Mouse (Mus musculus): ENCODE measurements around the gene Krt86. TPM values are rescaled to one million over a fixed set of nuclear protein-coding genes. Genes with fewer than 3 reads are reported as not detected.

The Krt86 gene
- total RNA-seq (2023; ENCODE audit: inconsistent age) = not detected in 4 replicates

GRCm38 (mm10) chr15:101472952-101473528 lies at the start of gene Krt86:
Krt86 (plus strand) TSS chr15:101473478.

GRCm38 (mm10) chr15:101438555-101438954 lies 34.7 kb upstream of the Krt86 start, which contains the start of gene Krt87:
Krt87 (minus strand) TSS chr15:101438804.

GRCm38 (mm10) chr15:101447444-101447843 lies 25.8 kb upstream of the Krt86 start, which contains the start of gene Krt88:
Krt88 (plus strand) TSS chr15:101447744.

GRCm38 (mm10) chr15:101463651-101464050 lies 9.6 kb upstream of the Krt86 start, which contains the start of gene Krt81:
Krt81 (minus strand) TSS chr15:101463751.

GRCm38 (mm10) chr15:101491431-101491830 lies 18.2 kb downstream of the Krt86 start, which contains the start of gene Krt83:
Krt83 (minus strand) TSS chr15:101491512.

GRCm38 (mm10) chr15:101517161-101517560 lies 43.9 kb downstream of the Krt86 start, which contains the start of gene Gm49425:
Gm49425 (minus strand) TSS chr15:101517261.

Other genes starting within 250 kb of the Krt86 start
- 27.0 to 35.5 TPM (median 34.3 TPM) in 4 replicates for gene Grasp, start 249.3 kb upstream of the Krt86 start, total RNA-seq (2023; ENCODE audit: inconsistent age)
- gene Nr4a1, start 219.2 kb upstream of the Krt86 start, total RNA-seq (2023; ENCODE audit: inconsistent age) = 493 to 528 TPM (median 512 TPM) in 4 replicates
- gene Atg101, start 189.2 kb upstream of the Krt86 start, total RNA-seq (2023; ENCODE audit: inconsistent age) = 56.5 to 76.2 TPM (median 66.4 TPM) in 4 replicates
- 0.96 to 2.2 TPM (median 2.0 TPM) in 4 replicates for gene 6030408B16Rik, start 180.3 kb upstream of the Krt86 start, total RNA-seq (2023; ENCODE audit: inconsistent age)
- gene Krt80, start 103.3 kb upstream of the Krt86 start, total RNA-seq (2023; ENCODE audit: inconsistent age) = 0.18 to 0.26 TPM in 2 of 4 replicates, not detected in the others
- gene Krt7, start 62.4 kb upstream of the Krt86 start, total RNA-seq (2023; ENCODE audit: inconsistent age) = not detected in 4 replicates
- gene Krt87, start 34.7 kb upstream of the Krt86 start, total RNA-seq (2023; ENCODE audit: inconsistent age) = not detected in 4 replicates
- not detected in 4 replicates for gene Krt88, start 25.7 kb upstream of the Krt86 start, total RNA-seq (2023; ENCODE audit: inconsistent age)
- not detected in 4 replicates for gene Krt81, start 9.7 kb upstream of the Krt86 start, total RNA-seq (2023; ENCODE audit: inconsistent age)
- gene Krt83, start 18.0 kb downstream of the Krt86 start, total RNA-seq (2023; ENCODE audit: inconsistent age) = not detected in 4 replicates
- gene Gm49425, start 43.8 kb downstream of the Krt86 start, total RNA-seq (2023; ENCODE audit: inconsistent age) = not detected in 4 replicates
- not detected in 4 replicates for gene Krt84, start 59.3 kb downstream of the Krt86 start, total RNA-seq (2023; ENCODE audit: inconsistent age)
- not detected in 4 replicates for gene Krt82, start 77.2 kb downstream of the Krt86 start, total RNA-seq (2023; ENCODE audit: inconsistent age)
- gene Krt90, start 89.5 kb downstream of the Krt86 start, total RNA-seq (2023; ENCODE audit: inconsistent age) = not detected in 4 replicates
- gene Krt75, start 100.4 kb downstream of the Krt86 start, total RNA-seq (2023; ENCODE audit: inconsistent age) = not detected in 4 replicates
- not detected in 4 replicates for gene Gm5414, start 154.7 kb downstream of the Krt86 start, total RNA-seq (2023; ENCODE audit: inconsistent age)
- gene Gm5478, start 173.9 kb downstream of the Krt86 start, total RNA-seq (2023; ENCODE audit: inconsistent age) = not detected in 4 replicates
- gene Krt6b, start 206.8 kb downstream of the Krt86 start, total RNA-seq (2023; ENCODE audit: inconsistent age) = not detected in 4 replicates
- gene Krt6a, start 220.8 kb downstream of the Krt86 start, total RNA-seq (2023; ENCODE audit: inconsistent age) = not detected in 4 replicates
- gene Krt5, start 239.4 kb downstream of the Krt86 start, total RNA-seq (2023; ENCODE audit: inconsistent age) = not detected in 4 replicates

All from B cell, adult (primary cell).